Mouse (Mus musculus): ENCODE data around the gene Cdca5. TPM values are rescaled to one million over a fixed set of nuclear protein-coding genes. Genes with fewer than 3 reads are reported as not detected.

Cdca5 gene
- polyA plus RNA-seq, 1 experiment from 2014 or later = 42.8 TPM

GRCm38 (mm10) chr19:6117346-6117985, 32.7 kb downstream of the Cdca5 start:
- ATAC-seq (ENCODE audit: low read depth) = no peak
- Histone ChIP-seq H3K27ac (ENCODE audit: low read length) (peak overlapping the region; percentile 99), H3K9me3 (ENCODE audit: control insufficient read depth, low read length) (no peaks in the 10 kb centered on the region), H3K27me3 (ENCODE audit: control insufficient read depth, insufficient read depth, low read depth, low read length) (no peaks in the 10 kb centered on the region), H3K9ac (ENCODE audit: low read length) (peak overlapping the region; percentile 88), H3K4me1 (replicated peaks; ENCODE audit: control insufficient read depth, insufficient read depth, low read length) (peaks cover 15% of the 10 kb centered on the region), H3K4me2 (ENCODE audit: low read depth, low read length) (peak overlapping the region; percentile 80), H3K36me3 (ENCODE audit: control insufficient read depth, insufficient read depth, low read length) (peaks cover 22% of the 10 kb centered on the region), H3K4me3 (ENCODE audit: low read length) (peak overlapping the region; percentile 89)
- 4% methylated on average over 32 of the region's 32 CpGs for WGBS

GRCm38 (mm10) chr19:6117986-6118676, 33.3 kb downstream of the Cdca5 start, which contains the start of gene Sac3d1:
Sac3d1 (minus strand) TSS chr19:6118650.
- Histone ChIP-seq H3K36me3 (ENCODE audit: control insufficient read depth, insufficient read depth, low read length) (peaks cover 19% of the 10 kb centered on the region), H3K9me3 (ENCODE audit: control insufficient read depth, low read length) (no peaks in the 10 kb centered on the region), H3K27ac (ENCODE audit: low read length) (peak within 1 kb of the TSS; percentile 99), H3K4me1 (replicated peaks; ENCODE audit: control insufficient read depth, insufficient read depth, low read length) (peaks cover 15% of the 10 kb centered on the region), H3K9ac (ENCODE audit: low read length) (peak within 1 kb of the TSS; percentile 88), H3K4me2 (ENCODE audit: low read depth, low read length) (peak within 1 kb of the TSS; percentile 80), H3K4me3 (ENCODE audit: low read length) (peak within 1 kb of the TSS; percentile 89), H3K27me3 (ENCODE audit: control insufficient read depth, insufficient read depth, low read depth, low read length) (no peaks in the 10 kb centered on the region)
- WGBS = under 1% methylated on average over 74 of the region's 77 CpGs
- ATAC-seq (ENCODE audit: low read depth) = peak; percentile 91

- WGBS = 0% methylated on average over 8 of the region's 8 CpGs
- H3K36me3 ChIP-seq (ENCODE audit: control insufficient read depth, insufficient read depth, low read length) = peaks cover 18% of the 10 kb centered on the region
- H3K4me1 ChIP-seq (replicated peaks; ENCODE audit: control insufficient read depth, insufficient read depth, low read length) = peaks cover 15% of the 10 kb centered on the region
- H3K9me3 ChIP-seq (ENCODE audit: control insufficient read depth, low read length) = no peaks in the 10 kb centered on the region
- H3K9ac ChIP-seq (ENCODE audit: low read length) = peak overlapping the region; percentile 64
- H3K27me3 ChIP-seq (ENCODE audit: control insufficient read depth, insufficient read depth, low read depth, low read length) = no peaks in the 10 kb centered on the region
- H3K4me3 ChIP-seq (ENCODE audit: low read length) = peak overlapping the region; percentile 89
- ATAC-seq (ENCODE audit: low read depth) = peak; percentile 34
- H3K4me2 ChIP-seq (ENCODE audit: low read depth, low read length) = peak overlapping the region; percentile 80
- peak overlapping the region; percentile 99 for H3K27ac ChIP-seq (ENCODE audit: low read length)
Measured at GRCm38 (mm10) chr19:6118677-6119185, 33.9 kb downstream of the Cdca5 start.

GRCm38 (mm10) chr19:6121761-6122160, 37.0 kb downstream of the Cdca5 start:
- Histone ChIP-seq H3K4me3 (ENCODE audit: low read length) (no peak overlapping the region), H3K4me1 (replicated peaks; ENCODE audit: control insufficient read depth, insufficient read depth, low read length) (peaks cover 10% of the 10 kb centered on the region), H3K4me2 (ENCODE audit: low read depth, low read length) (no peak overlapping the region), H3K9me3 (ENCODE audit: control insufficient read depth, low read length) (no peaks in the 10 kb centered on the region), H3K9ac (ENCODE audit: low read length) (no peak overlapping the region), H3K36me3 (ENCODE audit: control insufficient read depth, insufficient read depth, low read length) (no peaks in the 10 kb centered on the region), H3K27me3 (ENCODE audit: control insufficient read depth, insufficient read depth, low read depth, low read length) (no peaks in the 10 kb centered on the region), H3K27ac (ENCODE audit: low read length) (no peak overlapping the region)
- ATAC-seq (ENCODE audit: low read depth) = no peak
- 26% methylated on average over 19 of the region's 19 CpGs for WGBS

- WGBS = 65% methylated on average over 8 of the region's 8 CpGs
- Histone ChIP-seq H3K27ac (ENCODE audit: low read length) (no peak overlapping the region), H3K4me3 (ENCODE audit: low read length) (no peak overlapping the region), H3K27me3 (ENCODE audit: control insufficient read depth, insufficient read depth, low read depth, low read length) (no peaks in the 10 kb centered on the region), H3K36me3 (ENCODE audit: control insufficient read depth, insufficient read depth, low read length) (no peaks in the 10 kb centered on the region), H3K9me3 (ENCODE audit: control insufficient read depth, low read length) (no peaks in the 10 kb centered on the region), H3K9ac (ENCODE audit: low read length) (no peak overlapping the region), H3K4me2 (ENCODE audit: low read depth, low read length) (no peak overlapping the region), H3K4me1 (replicated peaks; ENCODE audit: control insufficient read depth, insufficient read depth, low read length) (peaks cover 7% of the 10 kb centered on the region)
- ATAC-seq (ENCODE audit: low read depth) = no peak
Measured at GRCm38 (mm10) chr19:6123330-6123729, 38.5 kb downstream of the Cdca5 start.

- no peak for ATAC-seq (ENCODE audit: low read depth)
- Histone ChIP-seq H3K9me3 (ENCODE audit: control insufficient read depth, low read length) (no peaks in the 10 kb centered on the region), H3K9ac (ENCODE audit: low read length) (no peak overlapping the region), H3K4me3 (ENCODE audit: low read length) (no peak overlapping the region), H3K4me1 (replicated peaks; ENCODE audit: control insufficient read depth, insufficient read depth, low read length) (peaks cover 4% of the 10 kb centered on the region), H3K4me2 (ENCODE audit: low read depth, low read length) (no peak overlapping the region), H3K36me3 (ENCODE audit: control insufficient read depth, insufficient read depth, low read length) (no peaks in the 10 kb centered on the region), H3K27ac (ENCODE audit: low read length) (no peak overlapping the region), H3K27me3 (ENCODE audit: control insufficient read depth, insufficient read depth, low read depth, low read length) (no peaks in the 10 kb centered on the region)
- 70% methylated on average over 2 of the region's 2 CpGs for WGBS
Measured at GRCm38 (mm10) chr19:6124898-6125297, 40.1 kb downstream of the Cdca5 start.

- Histone ChIP-seq H3K27ac (ENCODE audit: low read length) (no peak overlapping the region), H3K4me2 (ENCODE audit: low read depth, low read length) (no peak overlapping the region), H3K4me1 (replicated peaks; ENCODE audit: control insufficient read depth, insufficient read depth, low read length) (peaks cover 4% of the 10 kb centered on the region), H3K9me3 (ENCODE audit: control insufficient read depth, low read length) (no peaks in the 10 kb centered on the region), H3K36me3 (ENCODE audit: control insufficient read depth, insufficient read depth, low read length) (no peaks in the 10 kb centered on the region), H3K4me3 (ENCODE audit: low read length) (no peak overlapping the region), H3K27me3 (ENCODE audit: control insufficient read depth, insufficient read depth, low read depth, low read length) (no peaks in the 10 kb centered on the region), H3K9ac (ENCODE audit: low read length) (no peak overlapping the region)
- ATAC-seq (ENCODE audit: low read depth) = no peak
- WGBS = 26% methylated on average over 4 of the region's 4 CpGs
Measured at GRCm38 (mm10) chr19:6126289-6126688, 41.5 kb downstream of the Cdca5 start.

- H3K27ac ChIP-seq (ENCODE audit: low read length) = peak overlapping the region; percentile 93
- H3K27me3 ChIP-seq (ENCODE audit: control insufficient read depth, insufficient read depth, low read depth, low read length) = no peaks in the 10 kb centered on the region
- H3K4me2 ChIP-seq (ENCODE audit: low read depth, low read length) = peak overlapping the region; percentile 67
- H3K9me3 ChIP-seq (ENCODE audit: control insufficient read depth, low read length) = no peaks in the 10 kb centered on the region
- H3K9ac ChIP-seq (ENCODE audit: low read length) = peak overlapping the region; percentile 77
- H3K36me3 ChIP-seq (ENCODE audit: control insufficient read depth, insufficient read depth, low read length) = no peaks in the 10 kb centered on the region
- 61% methylated on average over 10 of the region's 10 CpGs for WGBS
- peaks cover 4% of the 10 kb centered on the region for H3K4me1 ChIP-seq (replicated peaks; ENCODE audit: control insufficient read depth, insufficient read depth, low read length)
- ATAC-seq (ENCODE audit: low read depth) = no peak
- peak overlapping the region; percentile 68 for H3K4me3 ChIP-seq (ENCODE audit: low read length)
Measured at GRCm38 (mm10) chr19:6126789-6127580, 42.2 kb downstream of the Cdca5 start.

Measured in lung, embryonic 16.5 days (tissue).